Mouse (Mus musculus) granulocyte monocyte progenitor cell, adult 5-6 weeks (primary cell): ENCODE measurements around the gene Slfn9. TPM values are rescaled to one million over a fixed set of nuclear protein-coding genes. Genes with fewer than 3 reads are reported as not detected.
"Not testable (repeated sequence)": the region's sequence is repeated elsewhere in the genome, so short reads cannot be mapped to it uniquely, and the experiment has no call there.

Source experiments
- ATAC-seq: replicated peaks from 2 replicates; pipeline ENCODE4 v1.8.0; 2016; ENCODE audit warnings: mild to moderate bottlenecking, moderate TSS enrichment, inconsistent platforms; ENCODE audit not compliant: poor library complexity, severe bottlenecking
- total RNA-seq, 2 experiments: library from RNA; stranded (forward) in 1 of 2; stranded (reverse) in 1 of 2; fragments of 200-712, 200-1000 nt in 1 of 2; fragments of >200 nt in 1 of 2; fragmentation: Nextera tagmentation in 1 of 2; gene quantifications; 2 replicates each; pipeline ENCODE4 v1.2.3; 2014 to 2017

Slfn9 gene
- 30.6 and 48.4 TPM in 2 replicates for total RNA-seq (2014; fragmentation: Nextera tagmentation)
- total RNA-seq (2017), result 44.6 and 48.6 TPM in 2 replicates

DNA sequence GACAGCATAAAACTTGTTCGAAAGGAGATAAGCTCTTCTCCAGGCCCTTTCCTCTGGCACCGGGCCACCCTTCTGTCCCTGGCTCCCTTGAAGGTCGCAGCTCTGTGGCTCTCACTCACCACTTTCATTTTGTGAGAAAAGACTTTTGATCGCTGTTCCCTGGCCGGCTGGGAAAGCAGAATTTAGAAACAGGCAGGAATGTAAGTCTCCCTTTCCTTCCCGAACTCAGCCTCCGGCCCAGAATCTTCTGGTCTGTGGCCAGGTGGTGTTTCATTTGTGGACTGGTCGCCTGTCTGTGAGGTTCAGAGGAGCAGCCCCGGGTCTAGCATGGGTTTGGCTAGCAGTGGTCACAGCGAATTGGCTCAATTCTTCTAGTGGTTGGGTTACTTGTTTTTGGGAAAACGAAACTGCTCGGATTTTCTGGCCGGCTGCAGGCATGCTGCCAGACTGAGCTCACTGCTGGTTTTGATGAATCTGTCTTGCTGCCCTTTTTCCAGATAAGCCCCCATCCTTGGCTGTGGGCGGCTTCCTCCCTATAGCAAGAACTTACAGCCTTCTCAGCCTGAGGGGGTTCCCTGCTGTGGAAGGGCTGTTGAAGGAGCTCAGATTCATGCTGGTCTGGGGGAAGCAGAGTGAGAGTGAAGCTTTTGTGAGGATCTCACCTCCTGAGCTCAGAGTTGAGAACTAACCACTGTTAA lies at the start of gene Slfn9:
TSS of gene Slfn9 (minus strand) at position 362 of the 698 bp plus-strand sequence.
- ATAC-seq, result peak; percentile 52

DNA sequence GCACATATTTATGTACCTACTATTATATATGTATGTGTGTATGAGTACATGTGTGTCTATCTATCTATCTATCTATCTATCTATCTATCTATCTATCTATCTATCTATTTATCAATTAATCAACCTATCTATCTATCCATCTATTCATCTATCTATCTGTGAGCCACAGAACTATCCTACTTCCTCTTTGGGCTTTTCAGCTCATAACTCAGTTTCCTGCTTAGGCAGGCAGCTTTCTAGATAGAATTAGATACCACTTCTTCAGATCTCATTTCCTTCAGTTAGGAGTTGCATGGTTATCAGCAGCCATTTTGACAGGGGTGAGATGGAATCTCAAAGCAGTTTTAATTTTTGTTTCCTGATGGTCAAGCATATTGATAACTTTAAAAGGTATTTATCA lies 49.4 kb upstream of the Slfn9 start:
- no peak for ATAC-seq

- ATAC-seq, result peak; percentile 89
Measured at GRCm38 (mm10) chr11:83040325-83040724, 48.7 kb upstream of the Slfn9 start.

GRCm38 (mm10) chr11:83039796-83040195 lies 48.2 kb upstream of the Slfn9 start:
- ATAC-seq, result peak; percentile 35

DNA sequence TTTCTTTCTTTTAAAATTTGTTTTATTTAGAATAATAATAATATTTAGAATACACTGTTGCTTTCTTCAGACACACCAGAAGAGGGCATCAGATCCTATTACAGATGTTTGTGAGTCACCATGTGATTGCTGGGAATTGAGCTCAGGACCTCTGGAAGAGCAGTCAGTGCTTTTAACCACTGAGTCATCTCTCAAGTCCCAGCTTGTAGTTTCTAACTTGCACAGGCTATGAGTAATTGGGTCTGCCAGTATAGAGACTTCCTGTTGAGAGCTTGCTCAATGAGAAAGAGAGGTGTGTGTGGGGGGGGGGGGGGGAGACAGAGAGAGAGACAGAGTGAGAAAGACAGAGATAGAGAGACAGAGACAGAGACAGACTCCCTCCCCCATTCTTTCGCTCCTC lies 47.5 kb upstream of the Slfn9 start:
- ATAC-seq, result peak; percentile 82

DNA sequence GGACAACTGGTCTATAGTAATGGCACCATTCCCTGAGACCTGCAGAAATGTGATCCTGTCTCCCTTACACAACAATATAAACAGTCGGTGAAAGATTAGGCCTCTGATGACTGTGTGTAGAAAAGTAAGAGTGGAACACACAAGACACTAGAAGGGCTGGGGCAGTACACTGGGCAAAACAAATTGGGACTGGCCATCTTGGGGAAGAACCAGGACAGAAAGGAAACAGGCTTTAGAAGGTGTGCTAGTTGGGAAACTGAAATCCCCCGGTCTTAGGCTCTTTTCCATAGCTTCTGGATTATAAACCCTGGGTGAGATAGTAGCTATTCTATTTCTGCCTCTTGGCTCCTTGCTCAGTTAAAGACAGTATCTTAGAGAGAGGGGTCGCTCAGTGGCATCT lies 47.1 kb upstream of the Slfn9 start:
- not testable (repeated sequence) for ATAC-seq

DNA sequence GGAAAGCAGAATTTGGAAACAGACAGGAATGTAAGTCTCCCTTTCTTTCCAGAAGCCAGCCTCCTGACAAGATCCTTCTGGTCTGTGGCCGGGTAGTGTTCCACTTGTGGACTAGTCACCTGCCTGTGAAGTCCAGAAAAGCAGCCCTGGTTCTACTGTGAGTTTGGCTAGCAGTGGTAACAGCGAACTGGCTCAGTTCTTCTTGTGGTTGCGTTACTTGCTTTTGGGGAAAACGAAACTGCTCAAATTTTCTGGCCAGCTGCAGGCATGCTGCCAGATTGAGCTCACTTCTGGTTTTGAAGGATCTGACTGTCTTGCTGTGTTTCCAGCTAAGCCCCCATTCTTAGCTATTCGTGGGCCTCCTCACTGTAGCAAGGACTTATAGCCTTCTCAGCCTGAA lies 29.0 kb upstream of the Slfn9 start, which contains the start of gene Slfn8:
TSS of gene Slfn8 (minus strand) at position 190 of the 400 bp plus-strand sequence.
- peak; percentile 83 for ATAC-seq

- ATAC-seq, result peak; percentile 72
Measured at GRCm38 (mm10) chr11:83019561-83020519, 28.2 kb upstream of the Slfn9 start.

DNA sequence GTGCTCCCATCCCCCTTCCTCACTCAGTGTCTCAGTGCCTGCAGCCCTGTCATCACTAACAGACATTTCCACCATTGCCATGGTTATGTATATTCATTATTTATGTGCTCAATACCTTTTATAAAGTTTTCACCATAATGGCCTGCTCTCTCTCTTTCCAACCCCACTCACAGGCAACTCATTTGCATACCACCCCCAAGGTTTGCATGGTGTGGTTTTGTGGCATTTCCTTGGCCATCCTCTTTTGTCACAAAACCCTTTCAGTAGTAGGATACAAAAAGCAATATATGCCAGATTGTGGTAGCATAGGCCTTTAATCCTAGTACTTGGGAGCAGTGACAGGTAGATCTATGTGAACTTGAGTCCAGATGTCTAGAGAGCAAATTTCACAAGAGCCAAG lies 24.5 kb upstream of the Slfn9 start:
- no peak for ATAC-seq

- no peak for ATAC-seq
Measured at GRCm38 (mm10) chr11:83013356-83013755, 21.7 kb upstream of the Slfn9 start.

DNA sequence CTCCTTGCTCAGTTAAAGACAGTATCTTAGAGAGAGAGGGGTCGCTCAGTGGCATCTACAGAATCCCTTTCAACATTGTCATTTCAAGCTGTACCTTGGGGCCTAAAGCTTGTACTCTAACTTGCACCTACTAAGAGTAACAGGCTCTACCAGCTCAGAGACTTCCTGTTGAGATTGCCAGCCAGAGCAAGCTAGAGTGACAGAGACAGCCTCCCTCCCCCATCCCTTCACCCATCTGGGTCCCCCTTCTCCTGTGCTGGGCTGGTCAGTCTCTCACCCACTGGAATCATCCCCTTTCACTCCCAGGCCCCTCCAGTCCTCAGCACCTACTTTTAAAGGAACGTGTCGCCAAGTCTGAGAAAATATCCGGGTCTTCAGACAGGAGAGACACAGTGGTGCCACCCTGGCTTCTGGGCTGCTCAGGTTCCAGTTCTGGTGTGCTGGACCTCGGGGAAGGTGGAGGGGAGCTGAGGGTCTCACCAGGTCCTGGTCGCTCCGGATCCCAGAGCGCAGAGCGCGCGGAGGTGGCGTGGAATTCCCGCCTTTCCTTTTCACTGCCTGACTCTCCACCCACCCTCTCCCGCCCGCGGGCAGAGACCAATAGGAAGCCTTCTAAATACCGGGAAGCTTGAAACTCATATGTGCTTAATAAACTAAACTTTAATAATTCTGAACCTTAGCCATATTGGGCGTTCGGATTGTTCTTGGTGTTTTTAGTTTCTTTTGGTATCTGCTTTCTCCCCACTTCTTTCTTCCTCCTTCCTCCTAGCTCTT lies 831 bp downstream of the Slfn9 start:
- ATAC-seq, result peak; percentile 33

DNA sequence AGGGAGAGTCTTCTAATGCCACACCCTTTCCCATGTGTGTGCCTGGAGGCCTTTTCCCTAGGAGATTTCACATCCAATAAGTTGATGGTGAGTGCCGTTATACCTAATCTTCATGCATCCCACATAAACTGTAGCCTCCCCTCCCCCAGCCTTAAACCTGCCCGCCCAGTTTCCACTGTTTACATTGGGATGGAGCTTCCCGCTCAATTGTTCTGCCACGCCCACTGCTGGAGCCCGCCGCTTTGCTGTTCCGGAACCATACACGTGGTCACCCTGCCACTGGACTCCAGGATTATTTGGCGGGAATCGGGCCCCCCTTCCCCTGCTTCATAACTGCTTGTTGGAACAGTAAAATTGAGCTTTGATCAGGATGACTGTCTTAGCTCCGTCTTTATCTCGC lies 2.3 kb downstream of the Slfn9 start:
- ATAC-seq, result no peak

- no peak for ATAC-seq
Measured at GRCm38 (mm10) chr11:82987621-82988020, 4.0 kb downstream of the Slfn9 start.

DNA sequence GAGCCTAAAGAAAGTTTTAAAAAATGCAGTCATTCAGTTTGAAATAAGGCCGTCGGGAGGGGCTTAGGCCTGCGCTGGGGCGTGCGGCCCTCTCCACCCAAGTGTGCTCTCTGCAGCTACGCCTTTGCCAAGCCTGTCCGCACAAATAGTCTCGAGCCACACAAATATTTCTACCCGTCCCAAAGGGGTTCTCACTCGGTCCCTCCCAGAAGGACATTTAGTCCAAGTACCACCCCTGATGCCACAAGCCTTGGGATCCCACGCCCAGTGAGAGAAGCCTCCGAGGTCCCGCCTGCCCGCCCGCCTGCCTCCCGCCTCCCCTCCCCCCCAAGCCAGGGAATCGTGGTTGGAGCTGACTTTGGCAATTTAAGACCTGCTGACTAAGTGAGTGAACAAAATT lies 8.4 kb downstream of the Slfn9 start:
- no peak for ATAC-seq

DNA sequence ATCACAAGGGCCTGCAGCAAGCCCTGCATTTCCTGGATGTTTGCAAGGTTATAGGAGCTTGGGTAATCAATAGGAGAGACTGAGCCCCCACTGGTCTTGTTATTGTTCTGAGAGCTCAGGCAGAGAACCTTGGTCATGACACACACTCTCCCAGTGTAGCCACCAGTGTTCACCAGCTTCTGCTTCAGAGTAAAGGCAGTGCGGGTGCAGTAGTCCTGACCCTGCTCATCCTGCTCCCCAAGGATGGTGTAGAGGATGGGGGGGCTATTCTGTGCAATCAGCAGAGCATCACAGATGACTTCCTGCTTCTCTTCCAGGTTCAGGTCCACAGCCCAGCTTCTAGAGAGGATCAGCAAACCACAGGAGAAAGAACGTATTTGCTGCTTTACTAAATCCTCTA lies 9.2 kb downstream of the Slfn9 start:
- ATAC-seq, result not testable (repeated sequence)

GRCm38 (mm10) chr11:82973916-82974315 lies 17.7 kb downstream of the Slfn9 start:
- 0 out of 2 replicates have a peak, but pooled peaks have one; percentile 27 for ATAC-seq

DNA sequence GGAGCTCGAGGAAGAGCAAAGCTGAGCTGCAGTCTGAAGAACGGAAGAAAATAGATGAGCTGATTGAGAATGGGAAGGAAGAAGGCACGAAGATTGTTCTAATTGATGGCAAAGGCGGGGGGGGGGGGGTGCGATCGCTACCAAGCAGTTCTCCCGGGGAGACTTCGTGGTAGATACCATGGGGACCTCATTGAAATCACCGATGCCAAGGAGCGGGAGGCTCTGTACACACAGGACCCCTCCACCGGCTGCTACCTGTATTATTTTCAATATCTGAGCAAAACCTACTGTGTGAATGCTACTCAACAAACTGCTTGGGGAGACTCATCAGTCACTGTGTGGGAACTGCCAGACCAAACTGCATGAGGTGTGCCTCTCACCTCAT lies 20.0 kb downstream of the Slfn9 start:
- ATAC-seq, result no peak

GRCm38 (mm10) chr11:82970712-82971589 lies 20.7 kb downstream of the Slfn9 start:
- ATAC-seq, result peak; percentile 46; the same call in 1 of the 2 replicates

DNA sequence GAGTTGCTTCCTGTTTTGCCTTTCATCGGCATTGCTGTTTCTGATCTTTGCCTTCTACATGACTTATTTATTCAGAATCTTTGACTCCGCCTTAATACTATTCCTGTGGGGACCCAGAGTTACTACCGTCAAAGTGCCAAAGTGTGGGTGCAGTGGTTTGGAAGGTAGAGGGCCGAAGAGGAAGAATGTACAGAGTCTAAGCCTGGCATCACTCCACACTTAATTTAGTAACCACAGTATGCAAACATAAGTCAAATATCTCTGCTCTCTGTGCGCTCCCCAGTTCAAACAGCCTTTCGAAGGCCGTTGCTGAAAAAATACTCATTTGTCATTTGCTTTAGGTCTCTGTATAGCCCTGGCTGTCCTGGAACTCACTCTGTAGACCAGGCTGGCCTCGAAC lies 29.4 kb downstream of the Slfn9 start:
- ATAC-seq, result no peak
